Comparison of ENCODE assay signal across 8 mouse cellular contexts in the genomic region with DNA sequence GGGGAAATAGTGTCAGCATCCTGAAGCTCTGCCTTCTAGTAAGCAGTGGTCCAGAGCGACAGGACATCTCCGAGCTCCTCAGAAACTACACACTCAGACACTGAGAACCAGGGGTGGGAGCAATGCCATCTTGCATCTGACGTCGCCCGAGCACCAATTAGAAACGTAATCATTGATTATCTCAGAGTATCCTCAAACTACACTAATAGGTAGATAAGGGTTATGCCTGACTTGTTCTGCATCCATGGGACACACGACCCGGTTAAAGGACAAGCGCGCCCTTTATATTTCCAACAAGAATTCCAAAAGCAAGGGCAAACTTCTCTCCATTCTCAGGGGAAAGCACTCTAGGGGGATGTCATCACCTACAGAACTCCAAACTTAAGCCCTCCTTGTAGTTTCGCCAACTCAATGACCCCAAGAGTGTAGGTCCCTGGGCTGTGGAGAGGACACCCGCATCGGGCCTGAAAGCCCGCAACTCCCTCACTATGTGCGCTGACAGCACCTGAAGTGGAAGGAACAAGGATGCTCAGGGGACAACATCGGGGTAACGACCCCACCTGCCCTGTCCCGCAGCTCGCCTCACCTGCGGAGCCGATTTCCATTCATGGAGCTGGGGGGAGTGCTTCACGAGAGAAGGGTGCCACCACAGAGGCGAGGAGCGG. TPM values are rescaled to one million over a fixed set of nuclear protein-coding genes. Genes with fewer than 3 reads are reported as not detected.
A peak's percentile ranks its signal among the peaks of the same experiment; 100 is the strongest.
DNase-seq lines count a peak whose midpoint lies in the region; ATAC-seq and TF ChIP-seq lines count a peak whose summit lies in the region.

No protein-coding gene starts in this region.

- TF ChIP-seq POLR2A in spleen, adult 2 months (IDR thresholded peaks at IDR 0.05; ENCODE audit: low read depth, low read length), result no peak

- DNase-seq in spleen, adult 2 months (ENCODE audit: low read depth in 1 of 2, low spot score in 2 of 2), result no peak
- DNase-seq in spleen, adult 18-20 months, result no peak
- no peak for DNase-seq in embryonic facial prominence, embryonic 10.5 days (ENCODE audit: low spot score)
- DNase-seq in B cell, adult 2 months, result no peak
- no peak for DNase-seq in spleen, postnatal 36 days (ENCODE audit: low spot score in 2 of 2)
- DNase-seq in testis, postnatal 14 days (ENCODE audit: low spot score), result no peak

- H3K9ac ChIP-seq in hindbrain, embryonic 15.5 days, result peak overlapping the region; percentile 97
- peak overlapping the region; percentile 90 for H3K9ac ChIP-seq in midbrain, embryonic 13.5 days (replicated peaks)

- peak overlapping the region; percentile 69 for H3K27ac ChIP-seq in spleen, adult 2 months (ENCODE audit: insufficient read depth, low read length)
- H3K27ac ChIP-seq in embryonic facial prominence, embryonic 10.5 days (replicated peaks), result peak overlapping the region; percentile 85
- H3K27ac ChIP-seq in hindbrain, embryonic 15.5 days (replicated peaks), result peak overlapping the region; percentile 89
- H3K27ac ChIP-seq in midbrain, embryonic 13.5 days, result peak overlapping the region; percentile 90

- ATAC-seq in hindbrain, embryonic 15.5 days (ENCODE audit: low FRiP score, low read depth), result peak; percentile 73; the same call in 1 of the 2 replicates
- peak; percentile 76 for ATAC-seq in midbrain, embryonic 13.5 days

- peak overlapping the region; percentile 87 for H3K4me2 ChIP-seq in hindbrain, embryonic 15.5 days
- peak overlapping the region; percentile 96 for H3K4me2 ChIP-seq in midbrain, embryonic 13.5 days (replicated peaks)

- no peaks in the 10 kb centered on the region for H3K27me3 ChIP-seq in spleen, adult 2 months (ENCODE audit: control insufficient read depth, insufficient read depth, low read length)
- H3K27me3 ChIP-seq in embryonic facial prominence, embryonic 10.5 days (replicated peaks; ENCODE audit: low read depth, poor library complexity, severe bottlenecking), result no peaks in the 10 kb centered on the region
- no peaks in the 10 kb centered on the region for H3K27me3 ChIP-seq in hindbrain, embryonic 15.5 days
- H3K27me3 ChIP-seq in midbrain, embryonic 13.5 days, result no peaks in the 10 kb centered on the region

- H3K9me3 ChIP-seq in embryonic facial prominence, embryonic 10.5 days, result no peaks in the 10 kb centered on the region
- H3K9me3 ChIP-seq in hindbrain, embryonic 15.5 days, result no peaks in the 10 kb centered on the region
- no peaks in the 10 kb centered on the region for H3K9me3 ChIP-seq in midbrain, embryonic 13.5 days

- 6% methylated on average over 24 of the region's 24 CpGs for WGBS in spleen, adult 2 months
- WGBS in embryonic facial prominence, embryonic 10.5 days, result 2% methylated on average over 24 of the region's 24 CpGs
- WGBS in hindbrain, embryonic 15.5 days, result 2% methylated on average over 24 of the region's 24 CpGs
- WGBS in midbrain, embryonic 13.5 days, result 3% methylated on average over 24 of the region's 24 CpGs

- peak overlapping the region; percentile 78 for H3K4me3 ChIP-seq in spleen, adult 2 months (ENCODE audit: extremely low read depth, insufficient read depth, insufficient read length)
- H3K4me3 ChIP-seq in embryonic facial prominence, embryonic 10.5 days, result peak overlapping the region; percentile 95
- H3K4me3 ChIP-seq in hindbrain, embryonic 15.5 days, result peak overlapping the region; percentile 95
- peak overlapping the region; percentile 92 for H3K4me3 ChIP-seq in midbrain, embryonic 13.5 days (replicated peaks)

- H3K36me3 ChIP-seq in spleen, adult 2 months (ENCODE audit: control insufficient read depth, insufficient read depth, low read length), result no peaks in the 10 kb centered on the region
- no peaks in the 10 kb centered on the region for H3K36me3 ChIP-seq in embryonic facial prominence, embryonic 10.5 days (replicated peaks)
- no peaks in the 10 kb centered on the region for H3K36me3 ChIP-seq in hindbrain, embryonic 15.5 days
- H3K36me3 ChIP-seq in midbrain, embryonic 13.5 days, result no peaks in the 10 kb centered on the region

- no peaks in the 10 kb centered on the region for H3K4me1 ChIP-seq in spleen, adult 2 months (ENCODE audit: control insufficient read depth, insufficient read depth, insufficient read length)
- H3K4me1 ChIP-seq in embryonic facial prominence, embryonic 10.5 days, result peaks cover 15% of the 10 kb centered on the region
- H3K4me1 ChIP-seq in hindbrain, embryonic 15.5 days (replicated peaks), result peaks cover 16% of the 10 kb centered on the region
- peaks cover 15% of the 10 kb centered on the region for H3K4me1 ChIP-seq in midbrain, embryonic 13.5 days (replicated peaks)

- no peak for TF ChIP-seq CTCF in spleen, adult 2 months (IDR thresholded peaks at IDR 0.05; ENCODE audit: extremely low read depth, insufficient read depth, insufficient read length, insufficient replicate concordance)

RNA-seq across cellular contexts. Expression of a gene that starts 0.5 kb away (rescaled TPM):
- polyA plus RNA-seq in spleen, adult 2 months (2012; rRNA removed), result 12.6 and 14.8 TPM in 2 replicates
- polyA plus RNA-seq in embryonic facial prominence, embryonic 10.5 days (2016; fragmentation: Nextera tagmentation; extraction: Ambion mirVana), result 15.1 and 15.6 TPM in 2 replicates
- 15.5 and 16.3 TPM in 2 replicates for polyA plus RNA-seq in hindbrain, embryonic 15.5 days (2015; fragmentation: Nextera tagmentation; extraction: Ambion mirVana)
- polyA plus RNA-seq in midbrain, embryonic 13.5 days (2015; fragmentation: Nextera tagmentation; extraction: Ambion mirVana), result 17.7 and 18.4 TPM in 2 replicates

RNA-seq across cellular contexts. Expression of a gene that starts 39.6 kb away (rescaled TPM):
- 19.8 and 20.1 TPM in 2 replicates for polyA plus RNA-seq in spleen, adult 2 months (2012; rRNA removed)
- polyA plus RNA-seq in embryonic facial prominence, embryonic 10.5 days (2016; fragmentation: Nextera tagmentation; extraction: Ambion mirVana), result 6.3 and 6.8 TPM in 2 replicates
- 9.2 and 11.7 TPM in 2 replicates for polyA plus RNA-seq in hindbrain, embryonic 15.5 days (2015; fragmentation: Nextera tagmentation; extraction: Ambion mirVana)
- polyA plus RNA-seq in midbrain, embryonic 13.5 days (2015; fragmentation: Nextera tagmentation; extraction: Ambion mirVana), result 18.5 and 19.5 TPM in 2 replicates
